Mouse (Mus musculus) erythroblast, embryonic 14.5 days (primary cell): ENCODE measurements around the gene Llgl2.

Source experiments
- GATA1 ChIP-seq: IDR thresholded peaks from 2 replicates; pipeline ENCODE4 v1.6.1; 2012; ENCODE audit warnings: low read length, inconsistent platforms, mixed read lengths
- TAL1 ChIP-seq: IDR thresholded peaks from 3 replicates; pipeline ENCODE4 v1.6.1; 2012; ENCODE audit warnings: low read length, inconsistent platforms, mixed read lengths

DNA sequence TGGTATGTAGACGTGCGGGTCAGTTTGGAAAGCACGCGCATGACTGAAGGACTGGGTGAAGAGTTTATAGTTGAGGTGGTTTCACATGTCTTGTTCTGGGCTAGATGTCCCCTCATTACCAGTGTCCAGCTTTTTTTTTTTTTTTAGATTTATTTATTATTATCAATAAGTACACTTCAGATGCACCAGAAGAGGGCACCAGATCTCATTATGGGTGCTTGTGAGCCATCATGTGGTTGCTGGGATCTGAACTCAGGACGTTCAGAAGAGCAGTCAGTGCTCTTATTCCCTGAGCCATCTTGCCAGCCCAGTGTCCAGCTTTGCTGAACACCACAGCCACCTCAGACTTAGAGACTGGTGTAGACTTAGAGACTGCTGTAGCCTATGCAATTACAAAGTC lies 6.5 kb upstream of the Llgl2 start:
- TF ChIP-seq GATA1 (no peak), TAL1 (no peak)
